Mouse (Mus musculus): ENCODE measurements around the gene Crispld2. TPM values are rescaled to one million over a fixed set of nuclear protein-coding genes. Genes with fewer than 3 reads are reported as not detected.

The Crispld2 gene
- total and polyA plus RNA-seq, 3 experiments = 1.7 to 2.2 TPM; not detected in 1

GRCm38 (mm10) chr8:120004705-120005381 is 12.6 kb downstream of the Crispld2 start:
- DNase-seq (ENCODE audit: low read depth, low spot score) = no peak
- no peak overlapping the region for H3K27ac ChIP-seq (ENCODE audit: control insufficient read depth, low read depth, low read length)
- H3K4me1 ChIP-seq (ENCODE audit: control insufficient read depth in 1 of 2, insufficient read depth in 2 of 2, low read length in 2 of 2) = no peaks in the 10 kb centered on the region
- no peaks in the 10 kb centered on the region for H3K9me3 ChIP-seq (replicated peaks; ENCODE audit: insufficient read depth, low read length)
- peaks cover 0 to 6% of the 10 kb centered on the region in 2 experiments; a peak in 3 of 4 replicates for H3K27me3 ChIP-seq (ENCODE audit: control insufficient read depth in 1 of 2, insufficient read depth in 2 of 2, low read length in 2 of 2)
- H3K79me2 ChIP-seq (ENCODE audit: control insufficient read depth, insufficient read depth, low read length, poor library complexity) = no peaks in the 10 kb centered on the region
- no peak overlapping the region for H3K9ac ChIP-seq (ENCODE audit: control insufficient read depth, low read depth, low read length, poor library complexity, severe bottlenecking)
- H3K4me3 ChIP-seq (ENCODE audit: control insufficient read depth in 1 of 2, insufficient read depth in 1 of 2, low read depth in 2 of 2, low read length in 2 of 2) = no peak overlapping the region
- TF ChIP-seq SMC3 (IDR thresholded peaks at IDR 0.05; ENCODE audit: low read depth, low read length) (no peak), MXI1 (IDR thresholded peaks at IDR 0.05; ENCODE audit: low read depth, low read length) (no peak), POLR2AphosphoS2 (IDR thresholded peaks at IDR 0.05; ENCODE audit: low read length) (no peak), CHD1 (IDR thresholded peaks at IDR 0.05; ENCODE audit: low read depth, low read length) (no peak), ZMIZ1 (IDR thresholded peaks at IDR 0.05; ENCODE audit: low read depth, low read length) (no peak), ELF1 (IDR thresholded peaks at IDR 0.05; ENCODE audit: low read depth, low read length) (no peak)
- H3K36me3 ChIP-seq (ENCODE audit: control insufficient read depth in 1 of 2, insufficient read depth in 2 of 2, low read length in 2 of 2) = no peaks in the 10 kb centered on the region

GRCm38 (mm10) chr8:120006645-120007160 is 14.5 kb downstream of the Crispld2 start:
- DNase-seq (ENCODE audit: low read depth, low spot score) = no peak
- TF ChIP-seq POLR2AphosphoS5 (IDR thresholded peaks at IDR 0.05; ENCODE audit: borderline replicate concordance, low read depth, low read length) = no peak
- no peak for TF ChIP-seq RCOR1 (IDR thresholded peaks at IDR 0.05; ENCODE audit: low read depth, low read length)
- no peak for TF ChIP-seq RAD21 (IDR thresholded peaks at IDR 0.05; ENCODE audit: low read depth, low read length)
- TF ChIP-seq MAZ (IDR thresholded peaks at IDR 0.05; ENCODE audit: low read depth, low read length) = no peak
- no peak for TF ChIP-seq ZMIZ1 (IDR thresholded peaks at IDR 0.05; ENCODE audit: low read depth, low read length)
- no peak for TF ChIP-seq MYB (IDR thresholded peaks at IDR 0.05; ENCODE audit: low read depth, low read length)
- no peak for TF ChIP-seq ZNF384 (IDR thresholded peaks at IDR 0.05; ENCODE audit: low read depth, low read length)
- TF ChIP-seq TCF12 (IDR thresholded peaks at IDR 0.05; ENCODE audit: low read depth, low read length) = no peak
- TF ChIP-seq JUND (IDR thresholded peaks at IDR 0.05; ENCODE audit: low read depth, low read length) = no peak
- TF ChIP-seq NELFE (IDR thresholded peaks at IDR 0.05; ENCODE audit: low read depth, low read length) = no peak
- no peak for TF ChIP-seq TBP (IDR thresholded peaks at IDR 0.05; ENCODE audit: low read depth, low read length)
- TF ChIP-seq EP300 (IDR thresholded peaks at IDR 0.05; ENCODE audit: low read depth in 1 of 2, low read length in 2 of 2) = no peak
- no peak for TF ChIP-seq USF1 (IDR thresholded peaks at IDR 0.05; ENCODE audit: low read depth, low read length)
- TF ChIP-seq USF2 (IDR thresholded peaks at IDR 0.05; ENCODE audit: borderline replicate concordance in 1 of 2, insufficient read depth in 1 of 2, low read depth in 1 of 2, low read length in 2 of 2) = no peak
- no peak for TF ChIP-seq CTCF (IDR thresholded peaks at IDR 0.05 in 2 of 3, conservative IDR thresholded peaks at IDR 0.05 in 1 of 3; ENCODE audit: control insufficient read depth in 1 of 3, insufficient read depth in 1 of 3, low read depth in 2 of 3, low read length in 3 of 3, poor library complexity in 1 of 3, severe bottlenecking in 1 of 3)
- no peak for TF ChIP-seq UBTF (IDR thresholded peaks at IDR 0.05; ENCODE audit: borderline replicate concordance, insufficient read depth, low read depth, low read length)
- TF ChIP-seq GABPA (IDR thresholded peaks at IDR 0.05; ENCODE audit: low read depth, low read length) = no peak
- Histone ChIP-seq H3K36me3 (ENCODE audit: control insufficient read depth in 1 of 2, insufficient read depth in 2 of 2, low read length in 2 of 2) (no peaks in the 10 kb centered on the region), H3K4me1 (ENCODE audit: control insufficient read depth in 1 of 2, insufficient read depth in 2 of 2, low read length in 2 of 2) (no peaks in the 10 kb centered on the region), H3K9ac (ENCODE audit: control insufficient read depth, low read depth, low read length, poor library complexity, severe bottlenecking) (no peak overlapping the region), H3K79me2 (ENCODE audit: control insufficient read depth, insufficient read depth, low read length, poor library complexity) (no peaks in the 10 kb centered on the region), H3K27ac (ENCODE audit: control insufficient read depth, low read depth, low read length) (no peak overlapping the region), H3K9me3 (replicated peaks; ENCODE audit: insufficient read depth, low read length) (no peaks in the 10 kb centered on the region), H3K4me3 (ENCODE audit: control insufficient read depth in 1 of 2, insufficient read depth in 1 of 2, low read depth in 2 of 2, low read length in 2 of 2) (no peak overlapping the region), H3K27me3 (ENCODE audit: control insufficient read depth in 1 of 2, insufficient read depth in 2 of 2, low read length in 2 of 2) (peaks cover 0 to 6% of the 10 kb centered on the region in 2 experiments; a peak in 3 of 4 replicates)

Measured in MEL (cell line).